Mouse (Mus musculus): ENCODE results near the gene Hdhd5. TPM values are rescaled to one million over a fixed set of nuclear protein-coding genes. Genes with fewer than 3 reads are reported as not detected.

The Hdhd5 gene
- polyA plus RNA-seq, 1 experiment from 2014 or later = 15.2 TPM

DNA sequence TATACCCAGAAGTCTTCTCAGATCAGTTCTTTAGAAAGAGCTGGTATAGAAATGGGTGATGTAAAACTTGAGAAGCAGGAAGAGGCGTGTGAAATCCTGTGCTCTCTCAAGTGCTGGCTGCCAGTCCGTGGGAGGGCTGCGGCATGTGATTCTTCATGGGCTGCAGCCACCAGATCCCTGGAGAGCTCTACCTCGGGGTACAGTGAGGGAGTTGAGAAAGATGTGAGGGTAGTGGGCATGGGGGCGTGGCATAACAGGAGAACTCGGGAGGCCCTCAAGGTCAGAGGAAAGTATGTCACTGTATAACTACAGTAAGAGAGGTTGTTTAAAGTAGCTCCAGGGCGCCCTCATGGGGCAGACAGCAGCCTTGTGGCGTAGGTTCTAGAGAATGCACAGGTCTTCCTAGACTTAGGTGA, 47.9 kb downstream of the Hdhd5 start:
- Histone ChIP-seq H3K36me3 (ENCODE audit: control insufficient read depth, insufficient read depth, low read length) (no peaks in the 10 kb centered on the region), H3K9ac (ENCODE audit: low read depth, low read length) (no peak overlapping the region), H3K9me3 (ENCODE audit: control insufficient read depth, low read length) (no peaks in the 10 kb centered on the region), H3K4me2 (replicated peaks; ENCODE audit: low read depth, low read length) (no peak overlapping the region), H3K4me1 (ENCODE audit: control insufficient read depth, insufficient read depth, low read length) (no peaks in the 10 kb centered on the region; the same call in 1 of the 2 replicates), H3K27me3 (ENCODE audit: control insufficient read depth, insufficient read depth, low read length) (no peaks in the 10 kb centered on the region), H3K27ac (ENCODE audit: low read depth, low read length) (no peak overlapping the region), H3K4me3 (ENCODE audit: low read length) (no peak overlapping the region)
- ATAC-seq (ENCODE audit: low FRiP score, low TSS enrichment) = peak; percentile 43; the same call in 1 of the 2 replicates
- 24% methylated on average over 8 of the region's 8 CpGs for WGBS

DNA sequence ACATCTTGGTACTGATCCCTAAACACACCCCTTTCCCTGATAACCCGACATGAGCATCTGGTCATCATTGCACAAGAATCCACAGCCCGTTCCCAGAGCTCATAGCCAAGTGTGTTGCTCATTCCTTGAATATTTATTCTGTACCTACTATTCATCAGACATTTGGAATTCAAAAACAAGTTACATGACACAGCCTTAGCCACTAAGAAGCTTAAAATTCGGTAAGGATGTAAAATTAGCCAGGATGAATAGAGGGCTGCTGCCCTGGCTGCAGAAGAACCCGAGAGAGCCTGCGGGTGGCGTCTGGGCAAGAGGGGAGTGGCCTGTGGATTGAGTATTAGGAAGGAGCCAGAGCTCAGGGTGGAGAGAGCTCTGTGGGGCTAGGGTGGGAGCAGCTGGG, 48.4 kb downstream of the Hdhd5 start:
- Histone ChIP-seq H3K27me3 (ENCODE audit: control insufficient read depth, insufficient read depth, low read length) (no peaks in the 10 kb centered on the region), H3K4me2 (replicated peaks; ENCODE audit: low read depth, low read length) (no peak overlapping the region), H3K9me3 (ENCODE audit: control insufficient read depth, low read length) (no peaks in the 10 kb centered on the region), H3K4me3 (ENCODE audit: low read length) (no peak overlapping the region), H3K27ac (ENCODE audit: low read depth, low read length) (no peak overlapping the region), H3K9ac (ENCODE audit: low read depth, low read length) (no peak overlapping the region), H3K4me1 (ENCODE audit: control insufficient read depth, insufficient read depth, low read length) (no peaks in the 10 kb centered on the region; the same call in 1 of the 2 replicates), H3K36me3 (ENCODE audit: control insufficient read depth, insufficient read depth, low read length) (no peaks in the 10 kb centered on the region)
- 48% methylated on average over 6 of the region's 6 CpGs for WGBS
- 0 out of 2 replicates have a peak, but pooled peaks have one; percentile 20 for ATAC-seq (ENCODE audit: low FRiP score, low TSS enrichment)

DNA sequence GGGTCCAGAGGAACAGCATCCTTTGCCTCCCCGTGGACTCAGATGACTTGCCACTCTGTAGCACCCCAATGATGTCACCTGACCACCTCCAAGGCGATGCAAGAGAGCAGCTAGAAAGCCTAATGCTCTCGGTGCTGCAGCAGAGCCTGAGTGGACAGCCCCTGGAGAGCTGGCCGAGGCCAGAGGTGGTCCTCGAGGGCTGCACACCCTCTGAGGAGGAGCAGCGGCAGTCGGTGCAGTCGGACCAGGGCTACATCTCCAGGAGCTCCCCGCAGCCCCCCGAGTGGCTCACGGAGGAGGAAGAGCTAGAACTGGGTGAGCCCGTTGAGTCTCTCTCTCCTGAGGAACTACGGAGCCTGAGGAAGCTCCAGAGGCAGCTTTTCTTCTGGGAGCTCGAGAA, 49.1 kb downstream of the Hdhd5 start:
- no peaks in the 10 kb centered on the region for H3K9me3 ChIP-seq (ENCODE audit: control insufficient read depth, low read length)
- no peak overlapping the region for H3K4me3 ChIP-seq (ENCODE audit: low read length)
- H3K27me3 ChIP-seq (ENCODE audit: control insufficient read depth, insufficient read depth, low read length) = no peaks in the 10 kb centered on the region
- H3K4me1 ChIP-seq (ENCODE audit: control insufficient read depth, insufficient read depth, low read length) = no peaks in the 10 kb centered on the region; the same call in 1 of the 2 replicates
- 90% methylated on average over 14 of the region's 14 CpGs for WGBS
- H3K9ac ChIP-seq (ENCODE audit: low read depth, low read length) = no peak overlapping the region
- H3K36me3 ChIP-seq (ENCODE audit: control insufficient read depth, insufficient read depth, low read length) = no peaks in the 10 kb centered on the region
- H3K27ac ChIP-seq (ENCODE audit: low read depth, low read length) = no peak overlapping the region
- H3K4me2 ChIP-seq (replicated peaks; ENCODE audit: low read depth, low read length) = no peak overlapping the region
- no peak for ATAC-seq (ENCODE audit: low FRiP score, low TSS enrichment)

DNA sequence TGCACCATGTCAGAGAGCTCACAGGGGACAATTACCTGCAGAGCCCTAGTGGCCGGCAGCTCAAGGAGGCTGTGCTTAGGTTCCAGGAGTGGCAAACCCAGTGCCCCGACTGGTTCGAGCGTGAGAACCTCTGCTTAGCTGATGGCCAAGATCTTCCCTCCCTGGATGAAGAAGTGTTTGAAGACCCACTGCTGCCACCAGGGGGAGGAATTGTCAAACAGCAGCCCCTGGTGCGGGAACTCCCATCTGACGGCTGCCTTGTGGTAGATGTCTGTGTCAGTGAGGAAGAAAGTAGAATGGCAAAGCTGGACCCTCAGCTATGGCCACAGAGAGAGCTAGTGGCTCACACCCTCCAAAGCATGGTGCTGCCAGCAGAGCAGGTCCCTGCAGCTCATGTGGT, 49.6 kb downstream of the Hdhd5 start:
- Histone ChIP-seq H3K27me3 (ENCODE audit: control insufficient read depth, insufficient read depth, low read length) (no peaks in the 10 kb centered on the region), H3K9ac (ENCODE audit: low read depth, low read length) (no peak overlapping the region), H3K36me3 (ENCODE audit: control insufficient read depth, insufficient read depth, low read length) (no peaks in the 10 kb centered on the region), H3K4me3 (ENCODE audit: low read length) (no peak overlapping the region), H3K4me1 (ENCODE audit: control insufficient read depth, insufficient read depth, low read length) (no peaks in the 10 kb centered on the region; the same call in 1 of the 2 replicates), H3K27ac (ENCODE audit: low read depth, low read length) (no peak overlapping the region), H3K4me2 (replicated peaks; ENCODE audit: low read depth, low read length) (no peak overlapping the region), H3K9me3 (ENCODE audit: control insufficient read depth, low read length) (no peaks in the 10 kb centered on the region)
- ATAC-seq (ENCODE audit: low FRiP score, low TSS enrichment) = no peak
- 93% methylated on average over 6 of the region's 6 CpGs for WGBS

DNA sequence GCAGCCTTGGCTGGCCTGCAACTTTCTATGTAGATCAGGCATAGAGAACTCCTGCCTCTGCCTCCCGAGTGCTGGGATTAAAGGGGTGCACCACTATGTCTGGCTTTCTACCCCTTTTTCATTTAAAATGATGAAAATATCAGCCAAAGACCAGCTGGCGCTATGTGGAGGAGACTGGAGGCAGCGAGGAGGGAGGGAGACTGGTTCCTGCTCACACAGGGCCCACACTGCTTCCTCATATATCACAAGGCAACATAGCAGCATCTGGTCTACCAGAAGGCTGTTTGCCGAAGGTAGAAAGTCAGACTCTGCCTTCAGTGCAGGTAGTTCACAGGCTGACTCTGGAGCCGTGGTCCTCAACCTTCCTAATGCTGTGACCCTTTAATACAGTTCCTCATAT, 50.8 kb downstream of the Hdhd5 start:
- no peaks in the 10 kb centered on the region for H3K36me3 ChIP-seq (ENCODE audit: control insufficient read depth, insufficient read depth, low read length)
- ATAC-seq (ENCODE audit: low FRiP score, low TSS enrichment) = no peak
- H3K27me3 ChIP-seq (ENCODE audit: control insufficient read depth, insufficient read depth, low read length) = no peaks in the 10 kb centered on the region
- no peak overlapping the region for H3K9ac ChIP-seq (ENCODE audit: low read depth, low read length)
- 90% methylated on average over 5 of the region's 5 CpGs for WGBS
- no peak overlapping the region for H3K4me3 ChIP-seq (ENCODE audit: low read length)
- H3K9me3 ChIP-seq (ENCODE audit: control insufficient read depth, low read length) = no peaks in the 10 kb centered on the region
- H3K4me1 ChIP-seq (ENCODE audit: control insufficient read depth, insufficient read depth, low read length) = no peaks in the 10 kb centered on the region; the same call in 1 of the 2 replicates
- H3K4me2 ChIP-seq (replicated peaks; ENCODE audit: low read depth, low read length) = no peak overlapping the region
- H3K27ac ChIP-seq (ENCODE audit: low read depth, low read length) = no peak overlapping the region

DNA sequence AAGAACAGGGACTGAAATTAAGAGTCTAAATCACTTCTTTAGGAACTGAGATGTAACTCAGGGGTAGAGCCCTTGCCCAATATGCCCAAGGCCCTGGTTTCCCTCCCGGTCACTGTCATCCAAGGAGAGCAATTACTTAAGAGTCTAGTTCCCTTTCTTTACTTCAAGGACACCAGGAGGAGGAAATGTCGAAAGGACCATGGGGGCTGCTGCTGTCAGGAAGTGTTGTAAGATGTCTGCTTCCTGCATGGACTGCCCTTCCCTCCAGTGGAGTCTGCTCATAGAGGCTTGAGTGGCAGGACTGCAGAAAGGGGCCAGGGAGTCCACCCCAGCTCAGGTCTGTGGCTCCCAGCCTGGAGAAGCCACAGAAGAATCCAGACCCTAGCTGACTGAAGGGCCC, 51.8 kb downstream of the Hdhd5 start:
- Histone ChIP-seq H3K4me1 (ENCODE audit: control insufficient read depth, insufficient read depth, low read length) (no peaks in the 10 kb centered on the region; the same call in 1 of the 2 replicates), H3K4me2 (replicated peaks; ENCODE audit: low read depth, low read length) (no peak overlapping the region), H3K4me3 (ENCODE audit: low read length) (no peak overlapping the region), H3K27ac (ENCODE audit: low read depth, low read length) (no peak overlapping the region), H3K36me3 (ENCODE audit: control insufficient read depth, insufficient read depth, low read length) (no peaks in the 10 kb centered on the region), H3K9me3 (ENCODE audit: control insufficient read depth, low read length) (no peaks in the 10 kb centered on the region), H3K27me3 (ENCODE audit: control insufficient read depth, insufficient read depth, low read length) (no peaks in the 10 kb centered on the region), H3K9ac (ENCODE audit: low read depth, low read length) (no peak overlapping the region)
- 71% methylated on average over 2 of the region's 2 CpGs for WGBS
- no peak for ATAC-seq (ENCODE audit: low FRiP score, low TSS enrichment)

DNA sequence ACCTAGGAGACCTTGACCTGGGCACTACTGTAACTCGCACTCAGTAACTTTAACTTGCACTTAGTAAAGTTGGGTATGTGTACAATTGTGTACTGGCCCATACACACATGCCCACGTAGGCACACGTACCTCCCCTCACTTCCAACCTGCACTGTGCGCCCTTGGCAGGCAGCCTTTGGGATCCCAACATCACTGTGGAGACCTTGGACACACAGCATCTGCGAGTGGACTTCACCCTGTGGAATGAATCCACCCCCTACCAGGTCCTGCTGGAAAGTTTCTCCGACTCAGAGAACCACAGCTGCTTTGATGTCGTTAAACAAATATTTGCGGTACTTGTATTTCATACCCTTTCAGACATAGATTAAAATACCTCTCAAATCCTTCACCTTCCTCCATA, 55.8 kb downstream of the Hdhd5 start:
- no peak overlapping the region for H3K9ac ChIP-seq (ENCODE audit: low read depth, low read length)
- H3K4me2 ChIP-seq (replicated peaks; ENCODE audit: low read depth, low read length) = no peak overlapping the region
- 69% methylated on average over 8 of the region's 8 CpGs for WGBS
- ATAC-seq (ENCODE audit: low FRiP score, low TSS enrichment) = no peak
- H3K4me1 ChIP-seq (ENCODE audit: control insufficient read depth, insufficient read depth, low read length) = no peaks in the 10 kb centered on the region
- no peaks in the 10 kb centered on the region for H3K9me3 ChIP-seq (ENCODE audit: control insufficient read depth, low read length)
- no peak overlapping the region for H3K27ac ChIP-seq (ENCODE audit: low read depth, low read length)
- no peak overlapping the region for H3K4me3 ChIP-seq (ENCODE audit: low read length)
- H3K36me3 ChIP-seq (ENCODE audit: control insufficient read depth, insufficient read depth, low read length) = no peaks in the 10 kb centered on the region
- H3K27me3 ChIP-seq (ENCODE audit: control insufficient read depth, insufficient read depth, low read length) = no peaks in the 10 kb centered on the region

DNA sequence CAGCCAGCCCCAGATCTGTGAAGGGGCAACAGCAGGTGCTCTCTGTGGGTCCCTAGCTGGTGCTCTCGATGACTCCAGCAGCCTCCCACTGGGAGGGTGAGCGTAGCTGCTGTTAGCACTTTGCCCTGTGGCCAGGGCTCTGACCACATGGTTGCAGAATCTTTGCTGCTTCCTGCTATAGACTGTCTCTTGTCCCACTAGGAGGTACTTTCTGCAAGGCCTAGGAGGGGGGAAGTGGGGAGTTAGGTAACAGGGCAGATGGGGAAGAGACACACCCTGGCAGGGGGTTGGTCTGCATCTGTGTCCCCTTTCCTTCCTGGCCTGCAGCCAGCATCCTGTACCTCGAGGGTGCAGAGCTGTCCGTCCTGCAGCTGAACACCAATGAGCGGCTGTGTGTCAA, 57.7 kb downstream of the Hdhd5 start:
- 56% methylated on average over 5 of the region's 5 CpGs for WGBS
- peak; percentile 43; the same call in 1 of the 2 replicates for ATAC-seq (ENCODE audit: low FRiP score, low TSS enrichment)

DNA sequence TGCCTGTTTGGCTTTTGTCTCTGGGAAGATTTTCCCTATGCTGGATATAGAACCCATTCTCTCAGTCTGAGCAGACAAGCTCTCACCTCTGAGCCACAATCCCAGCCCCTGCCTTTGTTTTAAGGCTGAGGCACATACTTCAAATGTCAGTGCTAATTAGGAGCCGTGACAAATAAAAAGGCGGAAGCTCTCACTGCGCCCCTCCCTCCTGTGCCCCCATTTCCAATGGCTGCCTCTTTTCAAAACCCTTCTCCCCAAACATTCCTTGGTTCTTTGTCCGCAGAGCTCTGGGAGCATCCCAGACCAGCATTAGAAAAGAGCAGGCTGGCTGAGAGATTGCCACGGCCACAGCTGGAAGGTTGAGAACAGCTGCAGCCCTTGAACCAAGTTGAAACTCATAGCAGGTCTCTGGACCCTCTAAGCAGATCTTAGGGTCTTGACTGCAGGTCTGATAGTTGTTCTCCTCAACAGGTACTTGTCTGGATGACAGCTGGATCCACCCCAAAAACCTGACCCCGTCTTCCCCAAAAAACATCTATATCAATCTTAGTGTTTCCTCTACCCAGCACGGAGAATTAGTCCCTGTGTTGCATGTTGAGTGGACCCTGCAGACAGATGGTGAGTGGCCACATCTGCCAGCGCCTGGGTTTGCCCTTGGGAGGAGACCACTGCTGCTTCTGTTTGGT, 58.5 kb downstream of the Hdhd5 start:
- Histone ChIP-seq H3K27me3 (ENCODE audit: control insufficient read depth, insufficient read depth, low read length) (no peaks in the 10 kb centered on the region), H3K36me3 (ENCODE audit: control insufficient read depth, insufficient read depth, low read length) (no peaks in the 10 kb centered on the region), H3K9me3 (ENCODE audit: control insufficient read depth, low read length) (no peaks in the 10 kb centered on the region), H3K4me3 (ENCODE audit: low read length) (no peak overlapping the region), H3K4me2 (replicated peaks; ENCODE audit: low read depth, low read length) (no peak overlapping the region), H3K27ac (ENCODE audit: low read depth, low read length) (no peak overlapping the region), H3K4me1 (ENCODE audit: control insufficient read depth, insufficient read depth, low read length) (no peaks in the 10 kb centered on the region), H3K9ac (ENCODE audit: low read depth, low read length) (no peak overlapping the region)
- no peak for ATAC-seq (ENCODE audit: low FRiP score, low TSS enrichment)
- WGBS = 25% methylated on average over 8 of the region's 8 CpGs

More for the DNA sequence above, 57.7 kb downstream of the Hdhd5 start:
- Histone ChIP-seq H3K9ac (ENCODE audit: low read depth, low read length) (no peak overlapping the region), H3K36me3 (ENCODE audit: control insufficient read depth, insufficient read depth, low read length) (no peaks in the 10 kb centered on the region), H3K9me3 (ENCODE audit: control insufficient read depth, low read length) (no peaks in the 10 kb centered on the region), H3K27me3 (ENCODE audit: control insufficient read depth, insufficient read depth, low read length) (no peaks in the 10 kb centered on the region), H3K27ac (ENCODE audit: low read depth, low read length) (no peak overlapping the region), H3K4me2 (replicated peaks; ENCODE audit: low read depth, low read length) (no peak overlapping the region), H3K4me1 (ENCODE audit: control insufficient read depth, insufficient read depth, low read length) (no peaks in the 10 kb centered on the region), H3K4me3 (ENCODE audit: low read length) (no peak overlapping the region)

All from kidney, embryonic 14.5 days (tissue).